Mouse (Mus musculus) megakaryocyte, embryonic 14.5 days (primary cell): ENCODE data around the gene Dzank1.

Source experiments
- FLI1 ChIP-seq: IDR thresholded peaks from 2 replicates; pipeline ENCODE4 v1.6.1; 2012; ENCODE audit warnings: low read length, inconsistent platforms, mixed read lengths
- GATA1 ChIP-seq: IDR thresholded peaks from 3 replicates; pipeline ENCODE4 v1.6.1; 2012; ENCODE audit warnings: mixed read lengths, low read length, inconsistent platforms, borderline replicate concordance

GRCm38 (mm10) chr2:144489342-144489741, 37.9 kb downstream of the Dzank1 start:
- TF ChIP-seq FLI1 (no peak), GATA1 (no peak)
